Mouse (Mus musculus) forebrain, postnatal 0 days (tissue): ENCODE measurements around the gene Mrps25. TPM values are rescaled to one million over a fixed set of nuclear protein-coding genes. Genes with fewer than 3 reads are reported as not detected.
A peak's percentile ranks its signal among the peaks of the same experiment; 100 is the strongest.

Experiments
- ATAC-seq: fragments of 200-750 bp; cut with Nextera tagmentation; 2 replicates; pipeline ENCODE4 v1.8.0; 2017; ENCODE audit warnings: mild to moderate bottlenecking, moderate library complexity
- DNase-seq: peaks from one replicate; pipeline ENCODE4 v3.0.0-alpha.2; 2015
- H3K27ac ChIP-seq: fragments of 300-500 bp; sonication (generic); 2 replicates; pipeline ENCODE4 v1.5.1; 2014; ENCODE audit warnings: low read depth, mild to moderate bottlenecking, antibody characterized with exemption, low read length, moderate library complexity, mixed read lengths
- H3K27me3 ChIP-seq: fragments of 300-500 bp; sonication (generic); 2 replicates; pipeline ENCODE4 v1.6.1; 2014; ENCODE audit warnings: mild to moderate bottlenecking, low read length, mixed read lengths; ENCODE audit not compliant: insufficient read depth
- H3K36me3 ChIP-seq: fragments of 300-500 bp; sonication (generic); 2 replicates; pipeline ENCODE4 v1.6.1; 2014; ENCODE audit warnings: mild to moderate bottlenecking, moderate library complexity; ENCODE audit not compliant: insufficient read depth
- H3K4me1 ChIP-seq: fragments of 300-500 bp; sonication (generic); 2 replicates; pipeline ENCODE4 v1.6.1; 2014; ENCODE audit warnings: antibody characterized with exemption; ENCODE audit not compliant: insufficient read depth
- H3K4me2 ChIP-seq: fragments of 300-500 bp; sonication (generic); 2 replicates; pipeline ENCODE4 v1.6.1; 2014; ENCODE audit warnings: low read depth, mild to moderate bottlenecking, moderate library complexity
- H3K4me3 ChIP-seq: fragments of 300-500 bp; sonication (generic); 2 replicates; pipeline ENCODE4 v1.5.1; 2014; ENCODE audit warnings: low read depth, low read length, mixed read lengths
- H3K9ac ChIP-seq: fragments of 300-500 bp; sonication (generic); 2 replicates; pipeline ENCODE4 v1.6.1; 2014; ENCODE audit warnings: mild to moderate bottlenecking
- H3K9me3 ChIP-seq: fragments of 300-500 bp; sonication (generic); 2 replicates; pipeline ENCODE4 v1.6.1; 2016; ENCODE audit warnings: low read length
- CTCF ChIP-seq: sonication (generic); IDR thresholded peaks from 2 replicates; pipeline ENCODE4 v1.5.1; 2016; ENCODE audit warnings: antibody characterized with exemption, control low read depth, low read depth
- WGBS: fragments of 180-500 bp; shearing (Covaris S2); extraction: QIAGEN DNeasy Blood & Tissue Kit; methylation state at CpG from one replicate; pipeline ENCODE4 v1.1.7; 2014; 5-methylcytosine and 5-hydroxymethylcytosine counted together
- polyA plus RNA-seq: library from polyadenylated mRNA; unstranded; fragments of >200 nt; fragmentation: Nextera tagmentation; extraction: Ambion mirVana; gene quantifications from 2 replicates; pipeline ENCODE4 v1.2.1, GENCODE M21; 2015
- total RNA-seq: library from RNA; depleted of rRNA; stranded (reverse); fragments of >200 nt; gene quantifications from 2 replicates; pipeline ENCODE4 v1.2.3, GENCODE M21; 2014

Mrps25 gene
- total and polyA plus RNA-seq, 2 experiments from 2014 or later: 20.8 to 55.7 TPM

- peak; percentile 73 for TF ChIP-seq CTCF
- no peaks in the 10 kb centered on the region for H3K36me3 ChIP-seq
- H3K4me1 ChIP-seq: no peaks in the 10 kb centered on the region
- no peak overlapping the region for H3K27ac ChIP-seq
- no peak overlapping the region for H3K4me2 ChIP-seq
- ATAC-seq (no peak), DNase-seq (peak; percentile 40)
- 52% methylated on average over 3 of the region's 3 CpGs for WGBS
- no peaks in the 10 kb centered on the region for H3K27me3 ChIP-seq
- H3K4me3 ChIP-seq: no peak overlapping the region
- H3K9ac ChIP-seq: no peak overlapping the region
- H3K9me3 ChIP-seq: no peaks in the 10 kb centered on the region
Observed at GRCm38 (mm10) chr6:92219445-92219844, 35.6 kb upstream of the Mrps25 start.

GRCm38 (mm10) chr6:92214773-92215449, 31.1 kb upstream of the Mrps25 start, which contains the start of gene Rbsn:
TSS of gene Rbsn (minus strand) at chr6:92214925.
- Histone ChIP-seq H3K36me3 (peaks cover 12% of the 10 kb centered on the region), H3K27me3 (no peaks in the 10 kb centered on the region), H3K4me1 (peaks cover 10% of the 10 kb centered on the region; the same call in 1 of the 2 replicates), H3K9me3 (no peaks in the 10 kb centered on the region), H3K4me2 (peak within 1 kb of the TSS; percentile 87), H3K4me3 (peak within 1 kb of the TSS; percentile 89), H3K9ac (peak within 1 kb of the TSS; percentile 82), H3K27ac (peak within 1 kb of the TSS; percentile 91)
- ATAC-seq (peak; percentile 99), DNase-seq (peak; percentile 96)
- 13% methylated on average over 35 of the region's 35 CpGs for WGBS
- peak; percentile 46 for TF ChIP-seq CTCF

GRCm38 (mm10) chr6:92214055-92214772, 30.4 kb upstream of the Mrps25 start:
- H3K27me3 ChIP-seq: no peaks in the 10 kb centered on the region
- peaks cover 10% of the 10 kb centered on the region; the same call in 1 of the 2 replicates for H3K4me1 ChIP-seq
- DNase-seq (no peak), ATAC-seq (peak; percentile 86)
- no peak for TF ChIP-seq CTCF
- under 1% methylated on average over 48 of the region's 48 CpGs for WGBS
- peak overlapping the region; percentile 91 for H3K27ac ChIP-seq
- peak overlapping the region; percentile 82 for H3K9ac ChIP-seq
- peaks cover 17% of the 10 kb centered on the region for H3K36me3 ChIP-seq
- H3K4me2 ChIP-seq: peak overlapping the region; percentile 87
- peak overlapping the region; percentile 89 for H3K4me3 ChIP-seq
- H3K9me3 ChIP-seq: no peaks in the 10 kb centered on the region

GRCm38 (mm10) chr6:92199414-92199813, 15.6 kb upstream of the Mrps25 start:
- peaks cover 64% of the 10 kb centered on the region for H3K36me3 ChIP-seq
- no peak overlapping the region for H3K4me2 ChIP-seq
- no peak for DNase-seq
- no peak overlapping the region for H3K9ac ChIP-seq
- H3K27me3 ChIP-seq: no peaks in the 10 kb centered on the region
- no peak overlapping the region for H3K27ac ChIP-seq
- no peak overlapping the region for H3K4me3 ChIP-seq
- H3K4me1 ChIP-seq: no peaks in the 10 kb centered on the region
- TF ChIP-seq CTCF: no peak
- H3K9me3 ChIP-seq: no peaks in the 10 kb centered on the region
- WGBS: 93% methylated on average over 8 of the region's 8 CpGs
- ATAC-seq: no peak

GRCm38 (mm10) chr6:92184178-92184577, 345 bp upstream of the Mrps25 start:
- peak; percentile 76 for ATAC-seq
- DNase-seq: no peak

GRCm38 (mm10) chr6:92176450-92176849, 7.4 kb downstream of the Mrps25 start:
- H3K4me3 ChIP-seq: no peak overlapping the region
- H3K27ac ChIP-seq: no peak overlapping the region
- H3K9ac ChIP-seq: no peak overlapping the region
- no peak for TF ChIP-seq CTCF
- ATAC-seq (no peak), DNase-seq (no peak)
- no peak overlapping the region for H3K4me2 ChIP-seq
- 96% methylated on average over 1 of the region's 1 CpGs for WGBS
- H3K36me3 ChIP-seq: peaks cover 52% of the 10 kb centered on the region
- H3K27me3 ChIP-seq: no peaks in the 10 kb centered on the region
- no peaks in the 10 kb centered on the region for H3K9me3 ChIP-seq
- no peaks in the 10 kb centered on the region for H3K4me1 ChIP-seq

More at GRCm38 (mm10) chr6:92184178-92184577, 345 bp upstream of the Mrps25 start:
- H3K27ac ChIP-seq: peak overlapping the region; percentile 77
- peak overlapping the region; percentile 87 for H3K4me3 ChIP-seq
- peak; percentile 31; the same call in 1 of the 2 replicates for TF ChIP-seq CTCF
- peaks cover 6% of the 10 kb centered on the region; the same call in 1 of the 2 replicates for H3K4me1 ChIP-seq
- peak overlapping the region; percentile 61 for H3K4me2 ChIP-seq
- H3K36me3 ChIP-seq: peaks cover 27% of the 10 kb centered on the region
- WGBS: 2% methylated on average over 10 of the region's 10 CpGs
- no peaks in the 10 kb centered on the region for H3K27me3 ChIP-seq
- peak overlapping the region; percentile 70 for H3K9ac ChIP-seq
- no peaks in the 10 kb centered on the region for H3K9me3 ChIP-seq

- Histone ChIP-seq H3K4me2 (no peak overlapping the region), H3K36me3 (peaks cover 86% of the 10 kb centered on the region), H3K27ac (no peak overlapping the region), H3K9me3 (no peaks in the 10 kb centered on the region), H3K4me3 (no peak overlapping the region), H3K27me3 (no peaks in the 10 kb centered on the region), H3K4me1 (no peaks in the 10 kb centered on the region), H3K9ac (no peak overlapping the region)
- DNase-seq (no peak), ATAC-seq (no peak)
- 89% methylated on average over 1 of the region's 1 CpGs for WGBS
- no peak for TF ChIP-seq CTCF
Observed at GRCm38 (mm10) chr6:92162724-92163123, 21.1 kb downstream of the Mrps25 start.
